Mouse (Mus musculus): ENCODE measurements around the gene Acot6. TPM values are rescaled to one million over a fixed set of nuclear protein-coding genes. Genes with fewer than 3 reads are reported as not detected.

Gene Acot6
- total and polyA plus RNA-seq, 3 experiments, result 3.2 to 3.3 TPM; not detected in 1

DNA sequence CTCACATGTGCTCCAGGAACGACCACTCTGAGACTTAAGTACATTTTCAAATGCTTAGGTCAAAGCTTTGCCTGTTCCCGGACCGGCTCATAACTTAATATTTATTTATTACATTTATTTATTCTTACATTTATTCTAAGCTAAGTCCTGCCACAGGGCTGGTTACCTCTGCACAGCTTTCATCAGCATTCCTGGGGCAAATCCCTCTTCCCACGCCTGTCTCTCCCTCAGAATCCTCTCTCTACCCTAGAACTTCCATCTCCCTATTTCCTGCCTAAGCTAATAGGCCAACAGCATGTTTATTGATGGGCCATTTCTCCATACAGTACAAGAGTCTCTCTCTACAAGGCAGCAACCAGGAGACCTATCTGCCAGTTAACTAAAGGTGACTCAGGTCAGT, 32.7 kb upstream of the Acot6 start:
- H3K36me3 ChIP-seq (ENCODE audit: control insufficient read depth in 1 of 2, insufficient read depth in 2 of 2, low read length in 2 of 2), result no peaks in the 10 kb centered on the region
- no peak for DNase-seq (ENCODE audit: low read depth, low spot score)
- H3K9ac ChIP-seq (ENCODE audit: control insufficient read depth, low read depth, low read length, poor library complexity, severe bottlenecking), result no peak overlapping the region
- no peaks in the 10 kb centered on the region for H3K4me1 ChIP-seq (ENCODE audit: control insufficient read depth in 1 of 2, insufficient read depth in 2 of 2, low read length in 2 of 2)
- H3K79me2 ChIP-seq (ENCODE audit: control insufficient read depth, insufficient read depth, low read length, poor library complexity), result no peaks in the 10 kb centered on the region
- no peak overlapping the region for H3K4me3 ChIP-seq (ENCODE audit: control insufficient read depth in 1 of 2, insufficient read depth in 1 of 2, low read depth in 2 of 2, low read length in 2 of 2)
- H3K27ac ChIP-seq (ENCODE audit: control insufficient read depth, low read depth, low read length), result no peak overlapping the region
- no peak for TF ChIP-seq HCFC1 (IDR thresholded peaks at IDR 0.05; ENCODE audit: low read depth, low read length)
- TF ChIP-seq EP300 (IDR thresholded peaks at IDR 0.05; ENCODE audit: low read depth in 1 of 2, low read length in 2 of 2), result no peak
- TF ChIP-seq JUND (IDR thresholded peaks at IDR 0.05; ENCODE audit: low read depth, low read length), result no peak
- no peak for TF ChIP-seq UBTF (IDR thresholded peaks at IDR 0.05; ENCODE audit: borderline replicate concordance, insufficient read depth, low read depth, low read length)
- TF ChIP-seq ETS1 (IDR thresholded peaks at IDR 0.05; ENCODE audit: low read depth, low read length), result no peak
- TF ChIP-seq MYB (IDR thresholded peaks at IDR 0.05; ENCODE audit: low read depth, low read length), result no peak
- no peak for TF ChIP-seq SMC3 (IDR thresholded peaks at IDR 0.05; ENCODE audit: low read depth, low read length)
- no peaks in the 10 kb centered on the region for H3K9me3 ChIP-seq (replicated peaks; ENCODE audit: insufficient read depth, low read length)
- H3K27me3 ChIP-seq (ENCODE audit: control insufficient read depth in 1 of 2, insufficient read depth in 2 of 2, low read length in 2 of 2), result peaks cover 0 to 1% of the 10 kb centered on the region in 2 experiments; a peak in 2 of 4 replicates

DNA sequence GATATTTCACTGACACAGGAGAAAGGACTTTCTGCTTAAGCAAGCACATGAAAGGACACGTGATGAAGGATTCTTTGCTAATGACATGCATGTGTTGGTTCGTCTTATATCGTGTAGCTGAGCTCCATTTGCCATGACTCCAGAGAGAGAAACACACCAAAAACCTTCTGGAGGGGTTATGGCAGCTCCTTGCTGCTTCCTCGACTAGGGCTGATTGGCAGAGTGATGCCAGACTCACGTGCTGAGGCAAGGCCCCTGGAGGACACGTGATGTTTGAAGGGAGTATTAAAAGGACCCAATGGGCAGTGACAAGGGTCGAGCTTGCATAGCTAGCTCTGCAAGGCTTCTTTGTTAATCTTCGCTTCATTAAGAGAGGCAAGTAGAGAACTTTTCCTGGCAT, 32.2 kb upstream of the Acot6 start:
- no peaks in the 10 kb centered on the region for H3K79me2 ChIP-seq (ENCODE audit: control insufficient read depth, insufficient read depth, low read length, poor library complexity)
- H3K9me3 ChIP-seq (replicated peaks; ENCODE audit: insufficient read depth, low read length), result no peaks in the 10 kb centered on the region
- TF ChIP-seq SIN3A (IDR thresholded peaks at IDR 0.05; ENCODE audit: low read length) (no peak), ELF1 (IDR thresholded peaks at IDR 0.05; ENCODE audit: low read depth, low read length) (no peak), MAX (IDR thresholded peaks at IDR 0.05; ENCODE audit: low read length) (no peak), HCFC1 (IDR thresholded peaks at IDR 0.05; ENCODE audit: low read depth, low read length) (no peak), MAFK (IDR thresholded peaks at IDR 0.05; ENCODE audit: borderline replicate concordance, low read depth, low read length) (no peak), TCF12 (IDR thresholded peaks at IDR 0.05; ENCODE audit: low read depth, low read length) (no peak), ETS1 (IDR thresholded peaks at IDR 0.05; ENCODE audit: low read depth, low read length) (no peak)
- H3K9ac ChIP-seq (ENCODE audit: control insufficient read depth, low read depth, low read length, poor library complexity, severe bottlenecking), result no peak overlapping the region
- no peak for DNase-seq (ENCODE audit: low read depth, low spot score)
- H3K36me3 ChIP-seq (ENCODE audit: control insufficient read depth in 1 of 2, insufficient read depth in 2 of 2, low read length in 2 of 2), result no peaks in the 10 kb centered on the region
- H3K27me3 ChIP-seq (ENCODE audit: control insufficient read depth in 1 of 2, insufficient read depth in 2 of 2, low read length in 2 of 2), result peaks cover 0 to 1% of the 10 kb centered on the region in 2 experiments; a peak in 2 of 4 replicates
- H3K4me1 ChIP-seq (ENCODE audit: control insufficient read depth in 1 of 2, insufficient read depth in 2 of 2, low read length in 2 of 2), result no peaks in the 10 kb centered on the region
- no peak overlapping the region for H3K4me3 ChIP-seq (ENCODE audit: control insufficient read depth in 1 of 2, insufficient read depth in 1 of 2, low read depth in 2 of 2, low read length in 2 of 2)
- H3K27ac ChIP-seq (ENCODE audit: control insufficient read depth, low read depth, low read length), result no peak overlapping the region

DNA sequence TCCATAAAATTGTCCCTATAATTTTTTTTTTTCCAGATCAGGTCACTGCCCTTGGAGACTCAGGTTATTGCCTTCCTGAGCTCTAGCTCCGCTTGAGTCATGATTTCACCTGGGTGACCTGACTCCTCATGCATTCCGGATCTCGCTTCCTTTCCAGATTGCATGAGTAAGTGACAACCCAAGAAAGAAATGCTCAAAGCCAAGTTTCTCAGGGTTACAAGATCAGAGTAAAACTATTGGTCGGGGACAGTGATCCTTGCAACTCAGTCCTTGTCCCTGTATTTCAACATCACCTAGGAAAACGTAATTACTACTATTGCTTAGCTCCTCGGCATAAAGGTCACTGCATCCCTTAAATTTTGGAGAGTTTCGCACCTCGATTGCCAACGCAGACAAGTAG, 31.5 kb upstream of the Acot6 start, which contains the start of gene Acot5:
Acot5 (plus strand) TSS at position 340 of the 400 bp plus-strand sequence.
- H3K79me2 ChIP-seq (ENCODE audit: control insufficient read depth, insufficient read depth, low read length, poor library complexity), result no peaks in the 10 kb centered on the region
- no peak for DNase-seq (ENCODE audit: low read depth, low spot score)
- H3K9me3 ChIP-seq (replicated peaks; ENCODE audit: insufficient read depth, low read length), result no peaks in the 10 kb centered on the region
- no peaks in the 10 kb centered on the region for H3K4me1 ChIP-seq (ENCODE audit: control insufficient read depth in 1 of 2, insufficient read depth in 2 of 2, low read length in 2 of 2)
- H3K36me3 ChIP-seq (ENCODE audit: control insufficient read depth in 1 of 2, insufficient read depth in 2 of 2, low read length in 2 of 2), result no peaks in the 10 kb centered on the region
- TF ChIP-seq GATA1 (IDR thresholded peaks at IDR 0.05; ENCODE audit: low read depth, low read length), result no peak
- no peak for TF ChIP-seq CHD2 (IDR thresholded peaks at IDR 0.05; ENCODE audit: low read length)
- TF ChIP-seq MAFK (IDR thresholded peaks at IDR 0.05; ENCODE audit: borderline replicate concordance, low read depth, low read length), result no peak
- TF ChIP-seq GABPA (IDR thresholded peaks at IDR 0.05; ENCODE audit: low read depth, low read length), result no peak
- no peak for TF ChIP-seq CHD1 (IDR thresholded peaks at IDR 0.05; ENCODE audit: low read depth, low read length)
- TF ChIP-seq MAZ (IDR thresholded peaks at IDR 0.05; ENCODE audit: low read depth, low read length), result no peak
- TF ChIP-seq RCOR1 (IDR thresholded peaks at IDR 0.05; ENCODE audit: low read depth, low read length), result no peak
- no peak for TF ChIP-seq MXI1 (IDR thresholded peaks at IDR 0.05; ENCODE audit: low read depth, low read length)
- TF ChIP-seq UBTF (IDR thresholded peaks at IDR 0.05; ENCODE audit: borderline replicate concordance, insufficient read depth, low read depth, low read length), result no peak
- no peak for TF ChIP-seq TBP (IDR thresholded peaks at IDR 0.05; ENCODE audit: low read depth, low read length)
- no peak within 1 kb of the TSS for H3K9ac ChIP-seq (ENCODE audit: control insufficient read depth, low read depth, low read length, poor library complexity, severe bottlenecking)
- no peak within 1 kb of the TSS for H3K4me3 ChIP-seq (ENCODE audit: control insufficient read depth in 1 of 2, insufficient read depth in 1 of 2, low read depth in 2 of 2, low read length in 2 of 2)
- no peak within 1 kb of the TSS for H3K27ac ChIP-seq (ENCODE audit: control insufficient read depth, low read depth, low read length)
- peaks cover 1 to 2% of the 10 kb centered on the region in 2 experiments; a peak in 2 of 4 replicates for H3K27me3 ChIP-seq (ENCODE audit: control insufficient read depth in 1 of 2, insufficient read depth in 2 of 2, low read length in 2 of 2)
